Mouse (Mus musculus): ENCODE measurements around the gene Dcst1. TPM values are rescaled to one million over a fixed set of nuclear protein-coding genes. Genes with fewer than 3 reads are reported as not detected.
A peak's percentile ranks its signal among the peaks of the same experiment; 100 is the strongest.

The Dcst1 gene
- polyA plus RNA-seq, 2 experiments = 0.11 to 0.18 TPM

GRCm38 (mm10) chr3:89322514-89323165 is 42.4 kb downstream of the Dcst1 start, which contains the start of gene Efna3:
Gene Efna3 (minus strand): TSS chr3:89322965.
- Histone ChIP-seq H3K9me3 (ENCODE audit: control insufficient read depth, low read length) (no peaks in the 10 kb centered on the region), H3K36me3 (ENCODE audit: control insufficient read depth, insufficient read depth, low read length) (no peaks in the 10 kb centered on the region), H3K4me3 (replicated peaks; ENCODE audit: low read length) (peak within 1 kb of the TSS; percentile 71), H3K4me1 (ENCODE audit: control insufficient read depth, insufficient read depth, low read length) (peaks cover 28% of the 10 kb centered on the region), H3K27me3 (ENCODE audit: control insufficient read depth, insufficient read depth, low read length) (peaks cover 10% of the 10 kb centered on the region), H3K9ac (ENCODE audit: low read depth, low read length, severe bottlenecking) (peak within 1 kb of the TSS; percentile 67), H3K4me2 (replicated peaks; ENCODE audit: low read depth, low read length, severe bottlenecking) (peak within 1 kb of the TSS; percentile 99), H3K27ac (replicated peaks; ENCODE audit: low read depth, low read length) (peak within 1 kb of the TSS; percentile 58; the same call in 1 of the 2 replicates)
- peak; percentile 68 for ATAC-seq (ENCODE audit: low FRiP score, low read depth)
- TF ChIP-seq POLR2A (IDR thresholded peaks at IDR 0.05; ENCODE audit: borderline replicate concordance, extremely low read depth, insufficient read depth, insufficient read length) = 0 out of 2 replicates have a peak, but pooled peaks have one; percentile 7
- peak; percentile 82 for DNase-seq (ENCODE audit: low spot score)
- 2% methylated on average over 50 of the region's 53 CpGs for WGBS

- 0% methylated on average over 14 of the region's 14 CpGs for WGBS
- no peak for DNase-seq (ENCODE audit: low spot score)
- Histone ChIP-seq H3K9me3 (ENCODE audit: control insufficient read depth, low read length) (no peaks in the 10 kb centered on the region), H3K36me3 (ENCODE audit: control insufficient read depth, insufficient read depth, low read length) (no peaks in the 10 kb centered on the region), H3K4me1 (ENCODE audit: control insufficient read depth, insufficient read depth, low read length) (peaks cover 31% of the 10 kb centered on the region), H3K27me3 (ENCODE audit: control insufficient read depth, insufficient read depth, low read length) (peaks cover 10% of the 10 kb centered on the region), H3K27ac (replicated peaks; ENCODE audit: low read depth, low read length) (no peak overlapping the region), H3K4me2 (replicated peaks; ENCODE audit: low read depth, low read length, severe bottlenecking) (peak overlapping the region; percentile 99), H3K9ac (ENCODE audit: low read depth, low read length, severe bottlenecking) (peak overlapping the region; percentile 67), H3K4me3 (replicated peaks; ENCODE audit: low read length) (peak overlapping the region; percentile 71)
- ATAC-seq (ENCODE audit: low FRiP score, low read depth) = no peak
- TF ChIP-seq POLR2A (IDR thresholded peaks at IDR 0.05; ENCODE audit: borderline replicate concordance, extremely low read depth, insufficient read depth, insufficient read length) = no peak
Observed at GRCm38 (mm10) chr3:89322131-89322500, 42.9 kb downstream of the Dcst1 start.

DNA sequence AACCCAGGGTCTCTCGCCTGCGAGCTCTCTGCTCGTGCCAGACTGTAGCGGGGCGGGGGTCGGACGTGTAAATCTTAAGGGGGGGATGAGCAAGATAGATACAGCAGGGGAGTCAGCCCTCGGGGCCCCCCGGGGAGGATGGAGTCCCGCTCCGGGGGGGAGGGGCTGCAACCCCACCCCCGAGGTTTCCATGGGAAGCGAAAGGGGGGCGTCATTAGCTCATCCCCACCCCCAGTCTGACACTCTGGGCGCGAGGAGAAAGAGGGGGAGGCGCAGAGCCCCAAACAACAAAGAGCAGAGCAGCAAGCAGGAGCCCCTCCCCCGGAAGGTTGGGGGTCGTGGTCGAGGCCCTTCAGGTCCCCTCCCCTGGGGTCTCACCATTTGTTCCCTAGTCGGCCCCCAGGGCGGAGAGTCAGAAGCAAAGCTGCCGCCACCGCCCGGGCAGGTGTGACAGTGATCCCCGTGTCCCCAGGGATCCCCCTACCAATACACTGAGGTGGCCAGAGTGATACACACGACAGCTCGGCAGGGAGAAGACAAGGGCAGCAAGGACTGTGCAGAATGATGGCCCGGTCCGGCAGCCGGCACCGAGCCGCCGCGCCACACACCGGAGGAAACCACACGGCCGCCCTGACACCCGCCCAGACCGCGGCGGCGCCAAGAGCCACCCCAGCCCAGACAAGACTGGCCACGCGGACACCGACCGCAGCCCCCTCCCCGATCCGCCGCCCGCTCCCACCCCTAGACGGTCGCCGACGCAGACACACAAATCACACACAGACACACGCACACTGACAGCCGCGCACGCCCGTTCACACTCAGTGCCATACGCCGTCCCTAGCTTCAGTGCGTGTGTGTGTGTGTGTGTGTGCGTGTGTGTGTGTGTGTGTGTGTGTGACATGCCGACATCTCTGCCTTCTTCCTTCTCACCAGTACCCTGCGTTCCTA is 43.6 kb downstream of the Dcst1 start:
- H3K4me2 ChIP-seq (replicated peaks; ENCODE audit: low read depth, low read length, severe bottlenecking) = peak overlapping the region; percentile 99
- H3K4me1 ChIP-seq (ENCODE audit: control insufficient read depth, insufficient read depth, low read length) = peaks cover 34% of the 10 kb centered on the region
- 3% methylated on average over 25 of the region's 66 CpGs for WGBS
- peak overlapping the region; percentile 67 for H3K9ac ChIP-seq (ENCODE audit: low read depth, low read length, severe bottlenecking)
- DNase-seq (ENCODE audit: low spot score) (no peak), ATAC-seq (ENCODE audit: low FRiP score, low read depth) (no peak)
- H3K27ac ChIP-seq (replicated peaks; ENCODE audit: low read depth, low read length) = no peak overlapping the region
- no peak for TF ChIP-seq POLR2A (IDR thresholded peaks at IDR 0.05; ENCODE audit: borderline replicate concordance, extremely low read depth, insufficient read depth, insufficient read length)
- H3K4me3 ChIP-seq (replicated peaks; ENCODE audit: low read length) = peak overlapping the region; percentile 71
- no peaks in the 10 kb centered on the region for H3K9me3 ChIP-seq (ENCODE audit: control insufficient read depth, low read length)
- H3K27me3 ChIP-seq (ENCODE audit: control insufficient read depth, insufficient read depth, low read length) = peaks cover 10% of the 10 kb centered on the region
- H3K36me3 ChIP-seq (ENCODE audit: control insufficient read depth, insufficient read depth, low read length) = no peaks in the 10 kb centered on the region

DNA sequence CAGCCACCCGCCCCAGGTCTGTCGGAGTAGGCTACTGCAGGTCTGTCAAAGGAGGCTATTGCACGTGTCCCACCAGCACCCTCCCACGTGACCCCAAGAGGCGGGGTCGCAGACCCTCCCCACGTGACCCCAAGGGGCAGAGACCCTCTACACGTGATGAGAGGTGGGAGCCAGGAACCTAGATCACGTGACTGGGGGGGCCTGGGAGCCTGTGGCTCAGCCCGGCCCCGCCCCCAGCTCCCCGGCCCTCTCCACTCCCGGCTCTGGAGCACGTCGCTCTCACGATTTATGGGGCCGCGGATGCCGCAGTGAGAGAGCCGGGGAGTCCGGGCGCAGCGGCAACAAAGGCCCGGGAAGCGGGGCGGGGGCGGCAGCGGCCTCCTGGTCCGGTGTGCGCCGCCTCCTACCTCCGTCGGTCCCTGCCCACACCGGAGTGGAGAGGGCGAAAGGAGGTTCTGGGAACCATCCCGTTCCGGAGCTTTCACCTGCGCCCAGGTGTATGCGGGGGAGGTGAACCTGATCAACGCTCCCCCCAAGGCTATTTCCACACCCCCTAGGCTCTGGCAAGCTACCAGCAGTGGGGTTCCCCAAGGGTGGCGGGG is 44.4 kb downstream of the Dcst1 start:
- Histone ChIP-seq H3K4me2 (replicated peaks; ENCODE audit: low read depth, low read length, severe bottlenecking) (peak overlapping the region; percentile 99), H3K27me3 (ENCODE audit: control insufficient read depth, insufficient read depth, low read length) (peaks cover 10% of the 10 kb centered on the region), H3K9me3 (ENCODE audit: control insufficient read depth, low read length) (no peaks in the 10 kb centered on the region), H3K27ac (replicated peaks; ENCODE audit: low read depth, low read length) (no peak overlapping the region), H3K9ac (ENCODE audit: low read depth, low read length, severe bottlenecking) (peak overlapping the region; percentile 67), H3K4me1 (ENCODE audit: control insufficient read depth, insufficient read depth, low read length) (peaks cover 42% of the 10 kb centered on the region), H3K4me3 (replicated peaks; ENCODE audit: low read length) (peak overlapping the region; percentile 71), H3K36me3 (ENCODE audit: control insufficient read depth, insufficient read depth, low read length) (no peaks in the 10 kb centered on the region)
- under 1% methylated on average over 24 of the region's 41 CpGs for WGBS
- peak; percentile 67 for DNase-seq (ENCODE audit: low spot score)
- ATAC-seq (ENCODE audit: low FRiP score, low read depth) = peak; percentile 21
- TF ChIP-seq POLR2A (IDR thresholded peaks at IDR 0.05; ENCODE audit: borderline replicate concordance, extremely low read depth, insufficient read depth, insufficient read length) = no peak

Data from limb, embryonic 14.5 days (tissue).